ENCODE assay signal across 8 mouse cellular contexts in genomic region chr9:24780929-24781441, GRCm38 (mm10). TPM values are rescaled to one million over a fixed set of nuclear protein-coding genes. Genes with fewer than 3 reads are reported as not detected.
DNase-seq lines count a peak whose midpoint lies in the region; ATAC-seq and TF ChIP-seq lines count a peak whose summit lies in the region.

No protein-coding gene starts in this region.

- H3K36me3 ChIP-seq in lung, postnatal 0 days (ENCODE audit: insufficient read depth, low read length): no peaks in the 10 kb centered on the region
- no peaks in the 10 kb centered on the region for H3K36me3 ChIP-seq in forebrain, postnatal 0 days (ENCODE audit: insufficient read depth)
- H3K36me3 ChIP-seq in limb, embryonic 15.5 days: no peaks in the 10 kb centered on the region
- no peaks in the 10 kb centered on the region for H3K36me3 ChIP-seq in stomach, embryonic 16.5 days (ENCODE audit: control insufficient read depth, insufficient read depth, low read length)

- H3K4me3 ChIP-seq in lung, postnatal 0 days (ENCODE audit: low read depth, low read length): peak overlapping the region; percentile 28; the same call in 1 of the 2 replicates
- peak overlapping the region; percentile 17; the same call in 1 of the 2 replicates for H3K4me3 ChIP-seq in forebrain, postnatal 0 days (ENCODE audit: low read depth, low read length)
- H3K4me3 ChIP-seq in limb, embryonic 15.5 days: peak overlapping the region; percentile 36
- H3K4me3 ChIP-seq in stomach, embryonic 16.5 days (replicated peaks; ENCODE audit: low read length): peak overlapping the region; percentile 40

- H3K4me1 ChIP-seq in lung, postnatal 0 days (ENCODE audit: insufficient read depth, low read depth, low read length): no peaks in the 10 kb centered on the region
- H3K4me1 ChIP-seq in forebrain, postnatal 0 days (ENCODE audit: insufficient read depth): peaks cover 6% of the 10 kb centered on the region; the same call in 1 of the 2 replicates
- H3K4me1 ChIP-seq in limb, embryonic 15.5 days: peaks cover 17% of the 10 kb centered on the region
- H3K4me1 ChIP-seq in stomach, embryonic 16.5 days (ENCODE audit: control insufficient read depth, insufficient read depth, low read length): peaks cover 9% of the 10 kb centered on the region

- ATAC-seq in lung, postnatal 0 days: peak; percentile 50
- ATAC-seq in forebrain, postnatal 0 days: peak; percentile 34; the same call in 1 of the 2 replicates
- ATAC-seq in limb, embryonic 15.5 days (ENCODE audit: insufficient number of reproducible peaks, low FRiP score, low TSS enrichment, low read depth): no peak
- 0 out of 2 replicates have a peak, but pooled peaks have one; percentile 54 for ATAC-seq in stomach, embryonic 16.5 days (ENCODE audit: insufficient read depth, low FRiP score)

- H3K27me3 ChIP-seq in lung, postnatal 0 days (replicated peaks; ENCODE audit: insufficient read depth, low read length): peaks cover 55% of the 10 kb centered on the region
- peaks cover 67% of the 10 kb centered on the region for H3K27me3 ChIP-seq in forebrain, postnatal 0 days (ENCODE audit: insufficient read depth, low read length)
- peaks cover 76% of the 10 kb centered on the region for H3K27me3 ChIP-seq in limb, embryonic 15.5 days
- H3K27me3 ChIP-seq in stomach, embryonic 16.5 days (ENCODE audit: control insufficient read depth, insufficient read depth, low read length): peaks cover 62% of the 10 kb centered on the region

- H3K4me2 ChIP-seq in lung, postnatal 0 days (replicated peaks; ENCODE audit: low read depth, low read length): peak overlapping the region; percentile 42
- peak overlapping the region; percentile 36 for H3K4me2 ChIP-seq in forebrain, postnatal 0 days (ENCODE audit: low read depth)
- H3K4me2 ChIP-seq in limb, embryonic 15.5 days: peak overlapping the region; percentile 59
- H3K4me2 ChIP-seq in stomach, embryonic 16.5 days (ENCODE audit: low read depth, low read length): peak overlapping the region; percentile 60

- H3K9ac ChIP-seq in lung, postnatal 0 days (replicated peaks; ENCODE audit: low read depth): no peak overlapping the region
- no peak overlapping the region for H3K9ac ChIP-seq in forebrain, postnatal 0 days
- no peak overlapping the region for H3K9ac ChIP-seq in limb, embryonic 15.5 days
- H3K9ac ChIP-seq in stomach, embryonic 16.5 days (ENCODE audit: low read length): no peak overlapping the region

- DNase-seq in lung, postnatal 0 days (ENCODE audit: low spot score): no peak
- no peak for DNase-seq in lung, postnatal 14 days
- peak; percentile 15 for DNase-seq in forebrain, postnatal 0 days
- DNase-seq in right cerebral cortex, postnatal 36 days (ENCODE audit: low spot score in 2 of 2): no peak
- DNase-seq in ovary, adult 18-20 months (ENCODE audit: low spot score): no peak
- DNase-seq in kidney, postnatal 36 days: no peak

- TF ChIP-seq EP300 in lung, postnatal 0 days (IDR thresholded peaks at IDR 0.05): no peak

- no peak overlapping the region for H3K27ac ChIP-seq in lung, postnatal 0 days (ENCODE audit: low read length)
- H3K27ac ChIP-seq in forebrain, postnatal 0 days (ENCODE audit: low read depth, low read length): no peak overlapping the region
- H3K27ac ChIP-seq in limb, embryonic 15.5 days: no peak overlapping the region
- H3K27ac ChIP-seq in stomach, embryonic 16.5 days (ENCODE audit: low read length): no peak overlapping the region

- 5% methylated on average over 30 of the region's 32 CpGs for WGBS in lung, postnatal 0 days
- whole genome bisulfite sequencing in forebrain, postnatal 0 days: under 1% methylated on average over 32 of the region's 32 CpGs
- WGBS in limb, embryonic 15.5 days: under 1% methylated on average over 32 of the region's 32 CpGs
- WGBS in stomach, embryonic 16.5 days: under 1% methylated on average over 32 of the region's 32 CpGs

- TF ChIP-seq CTCF in lung, postnatal 0 days (IDR thresholded peaks at IDR 0.05): no peak
- TF ChIP-seq CTCF in forebrain, postnatal 0 days (IDR thresholded peaks at IDR 0.05; ENCODE audit: low read depth): no peak

- no peaks in the 10 kb centered on the region for H3K9me3 ChIP-seq in lung, postnatal 0 days (ENCODE audit: low read length)
- H3K9me3 ChIP-seq in forebrain, postnatal 0 days (ENCODE audit: low read length): no peaks in the 10 kb centered on the region
- H3K9me3 ChIP-seq in limb, embryonic 15.5 days: no peaks in the 10 kb centered on the region
- H3K9me3 ChIP-seq in stomach, embryonic 16.5 days (replicated peaks; ENCODE audit: control insufficient read depth, low read length): no peaks in the 10 kb centered on the region

RNA-seq across cellular contexts. Expression of gene Tbx20, which starts 6.9 kb away (rescaled TPM):
- polyA plus RNA-seq in lung, postnatal 0 days (2015; fragmentation: Nextera tagmentation; extraction: Ambion mirVana): 0.69 and 0.88 TPM in 2 replicates
- 0.05 TPM in 1 of 2 replicates, not detected in the other for total RNA-seq in forebrain, postnatal 0 days (2014; rRNA removed)
- polyA plus RNA-seq in forebrain, postnatal 0 days (2015; fragmentation: Nextera tagmentation; extraction: Ambion mirVana): not detected in 2 replicates
- polyA plus RNA-seq in limb, embryonic 15.5 days (2015; fragmentation: Nextera tagmentation; extraction: Ambion mirVana): 0.01 TPM in 1 of 2 replicates, not detected in the other
- 0.15 and 0.30 TPM in 2 replicates for polyA plus RNA-seq in stomach, embryonic 16.5 days (2015; fragmentation: Nextera tagmentation; extraction: Ambion mirVana)
